Comparison of ENCODE assay signal across 9 mouse cellular contexts in the genomic region with DNA sequence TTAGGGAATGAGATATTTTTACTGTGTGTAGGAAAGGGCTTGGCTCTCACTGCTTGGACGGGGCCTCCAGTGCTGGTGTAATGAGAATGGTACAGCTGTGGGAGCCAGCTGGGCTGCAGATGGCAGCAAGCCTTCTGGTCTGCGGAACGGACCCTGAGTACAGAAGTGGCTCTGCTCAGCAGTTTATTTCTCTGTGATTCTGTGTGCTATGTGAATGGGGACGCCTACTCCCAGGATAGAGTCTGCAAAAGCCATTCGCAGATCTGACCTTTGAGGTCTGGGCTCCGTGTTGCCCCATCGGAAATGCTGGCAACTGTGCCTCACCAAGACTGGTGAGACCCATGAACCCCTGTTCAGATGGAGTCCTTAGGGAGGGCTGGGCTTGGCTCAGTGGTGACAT. TPM values are rescaled to one million over a fixed set of nuclear protein-coding genes. Genes with fewer than 3 reads are reported as not detected.
DNase-seq lines count a peak whose midpoint lies in the region; ATAC-seq and TF ChIP-seq lines count a peak whose summit lies in the region.
"Had no signal": no experiment of that assay in that cellular context is flagged by ENCODE, and none has a peak within 500 bp of the region (broad histone marks: within the 10 kb centered on the region; RNA-seq: fewer than 3 reads in every experiment).

No protein-coding gene starts in this region.

- no peak overlapping the region for H3K27ac ChIP-seq in kidney, adult 2 months (ENCODE audit: insufficient read depth, low read depth, low read length)
- H3K27ac ChIP-seq in forebrain, embryonic 13.5 days = peak overlapping the region; percentile 92
- no peak overlapping the region for H3K27ac ChIP-seq in neural tube, embryonic 12.5 days

- TF ChIP-seq POLR2A in kidney, adult 2 months (IDR thresholded peaks at IDR 0.05; ENCODE audit: low read depth, low read length) = no peak

- 66% methylated on average over 7 of the region's 7 CpGs for WGBS in kidney, adult 2 months
- WGBS in forebrain, embryonic 13.5 days = 4% methylated on average over 7 of the region's 7 CpGs
- 28% methylated on average over 7 of the region's 7 CpGs for WGBS in neural tube, embryonic 12.5 days

- H3K4me2 ChIP-seq in forebrain, embryonic 13.5 days = peak overlapping the region; percentile 77
- H3K4me2 ChIP-seq in neural tube, embryonic 12.5 days (replicated peaks) = peak overlapping the region; percentile 80

- peak overlapping the region; percentile 93 for H3K9ac ChIP-seq in forebrain, embryonic 13.5 days
- peak overlapping the region; percentile 22; the same call in 1 of the 2 replicates for H3K9ac ChIP-seq in neural tube, embryonic 12.5 days

- peak; percentile 58 for DNase-seq in kidney, postnatal 10 days
- no peak for DNase-seq in kidney, adult 2 months
- DNase-seq in layer of hippocampus, postnatal 14 days (ENCODE audit: low spot score in 2 of 2) = peak; percentile 34 to 55
- no peak for DNase-seq in thymus, postnatal 25 days
- no peak for DNase-seq in c-Kit-positive CD71-positive TER-119-positive erythroid progenitor cells, embryonic 14.5 days (ENCODE audit: low spot score)
- DNase-seq in spleen, postnatal 36 days (ENCODE audit: low spot score in 2 of 2) = no peak

- TF ChIP-seq CTCF in kidney, adult 2 months (conservative IDR thresholded peaks at IDR 0.05; ENCODE audit: insufficient read depth, insufficient read length, low read depth, low read length) = no peak

- H3K4me1 ChIP-seq in kidney, adult 2 months (ENCODE audit: control insufficient read depth, insufficient read depth, low read length) = no peaks in the 10 kb centered on the region
- peaks cover 49% of the 10 kb centered on the region for H3K4me1 ChIP-seq in forebrain, embryonic 13.5 days
- peaks cover 25% of the 10 kb centered on the region for H3K4me1 ChIP-seq in neural tube, embryonic 12.5 days

- peak; percentile 61 for ATAC-seq in forebrain, embryonic 13.5 days
- ATAC-seq in neural tube, embryonic 12.5 days (ENCODE audit: low FRiP score, low read depth) = no peak

- H3K27me3 ChIP-seq in kidney, adult 2 months (replicated peaks; ENCODE audit: control insufficient read depth, insufficient read depth, low read length) = no peaks in the 10 kb centered on the region; the same call in 1 of the 2 replicates
- peaks cover 7% of the 10 kb centered on the region; the same call in 1 of the 2 replicates for H3K27me3 ChIP-seq in forebrain, embryonic 13.5 days
- peaks cover 22% of the 10 kb centered on the region for H3K27me3 ChIP-seq in neural tube, embryonic 12.5 days (replicated peaks)

- no peak overlapping the region for H3K4me3 ChIP-seq in kidney, adult 2 months (ENCODE audit: insufficient read depth, low read depth, low read length)
- peak overlapping the region; percentile 84 for H3K4me3 ChIP-seq in forebrain, embryonic 13.5 days
- H3K4me3 ChIP-seq in neural tube, embryonic 12.5 days = peak overlapping the region; percentile 66
- H3K4me3 ChIP-seq: megakaryocyte, embryonic 14.5 days had no signal

- no peaks in the 10 kb centered on the region for H3K36me3 ChIP-seq in kidney, adult 2 months (ENCODE audit: control insufficient read depth, insufficient read depth, low read length)
- H3K36me3 ChIP-seq in forebrain, embryonic 13.5 days (ENCODE audit: poor library complexity, severe bottlenecking) = peaks cover 33% of the 10 kb centered on the region
- no peaks in the 10 kb centered on the region for H3K36me3 ChIP-seq in neural tube, embryonic 12.5 days

- H3K9me3 ChIP-seq in forebrain, embryonic 13.5 days (replicated peaks) = no peaks in the 10 kb centered on the region
- no peaks in the 10 kb centered on the region for H3K9me3 ChIP-seq in neural tube, embryonic 12.5 days
- H3K9me3 ChIP-seq: megakaryocyte, embryonic 14.5 days had no signal

RNA-seq across cellular contexts. Expression of a gene that starts 2.7 kb away (rescaled TPM):
- polyA plus RNA-seq in kidney, adult 2 months (2012; rRNA removed) = 3.2 and 3.5 TPM in 2 replicates
- 26.6 and 31.1 TPM in 2 replicates for polyA plus RNA-seq in forebrain, embryonic 13.5 days (2015; fragmentation: Nextera tagmentation; extraction: Ambion mirVana)
- 1 to 10 TPM; 3.1 to 5.1 TPM for total RNA-seq in layer of hippocampus, postnatal 14 days (2021)
- 20.0 and 21.6 TPM in 2 replicates for polyA plus RNA-seq in neural tube, embryonic 12.5 days (2016; fragmentation: Nextera tagmentation; extraction: Ambion mirVana)

RNA-seq across cellular contexts. Expression of a gene that starts 30.1 kb away (rescaled TPM):
- 6.1 and 10.8 TPM in 2 replicates for polyA plus RNA-seq in kidney, adult 2 months (2012; rRNA removed)
- 32.4 and 38.4 TPM in 2 replicates for polyA plus RNA-seq in forebrain, embryonic 13.5 days (2015; fragmentation: Nextera tagmentation; extraction: Ambion mirVana)
- total RNA-seq in layer of hippocampus, postnatal 14 days (2021) = 10 to 100 TPM; 51.1 to 60.0 TPM
- polyA plus RNA-seq in neural tube, embryonic 12.5 days (2016; fragmentation: Nextera tagmentation; extraction: Ambion mirVana) = 32.6 and 34.9 TPM in 2 replicates

Comparison
In these comparisons a context has a peak if more than half of its experiments do, and no peak if none do; other contexts are left out.
1. DNase-seq: peak in kidney, postnatal 10 days (single experiment) and layer of hippocampus, postnatal 14 days (2 of 2); none in kidney, adult 2 months (single experiment), thymus, postnatal 25 days (single experiment), c-Kit-positive CD71-positive TER-119-positive erythroid progenitor cells, embryonic 14.5 days (single experiment) and spleen, postnatal 36 days (0 of 2).